Mouse (Mus musculus) neural tube, embryonic 14.5 days (tissue): ENCODE measurements at regions not wholly inside any gene's neighbourhood (a gene's known extent, or its start where the extent isn't known, plus 50 kb on each side); places are given as distances from the start of the nearest gene placed in this dataset.

Experiments
- ATAC-seq: fragments of 200-750 bp; cut with Nextera tagmentation; 2 replicates; pipeline ENCODE4 v1.8.0; 2017; ENCODE audit warnings: low read depth, mild to moderate bottlenecking, moderate TSS enrichment, moderate library complexity
- H3K27ac ChIP-seq: fragments of 300-500 bp; sonication (generic); 2 replicates; pipeline ENCODE4 v1.5.1; 2014; ENCODE audit warnings: low read depth, mild to moderate bottlenecking, control low read depth, low read length, moderate library complexity, mixed read lengths
- H3K27me3 ChIP-seq: fragments of 300-500 bp; sonication (generic); 2 replicates; pipeline ENCODE4 v1.6.1; 2014; ENCODE audit warnings: low read length; ENCODE audit not compliant: control insufficient read depth, insufficient read depth
- H3K36me3 ChIP-seq: fragments of 300-500 bp; sonication (generic); 2 replicates; pipeline ENCODE4 v1.6.1; 2014; ENCODE audit warnings: low read length, mixed read lengths; ENCODE audit not compliant: control insufficient read depth, insufficient read depth
- H3K4me1 ChIP-seq: fragments of 300-500 bp; sonication (generic); 2 replicates; pipeline ENCODE4 v1.6.1; 2014; ENCODE audit warnings: low read length; ENCODE audit not compliant: control insufficient read depth, insufficient read depth
- H3K4me2 ChIP-seq: fragments of 300-500 bp; sonication (generic); 2 replicates; pipeline ENCODE4 v1.6.1; 2014; ENCODE audit warnings: mild to moderate bottlenecking, low read depth, low read length, control low read depth
- H3K4me3 ChIP-seq: fragments of 300-500 bp; sonication (generic); 2 replicates; pipeline ENCODE4 v1.5.1; 2014; ENCODE audit warnings: low read depth, low read length, control low read depth, mixed read lengths
- H3K9ac ChIP-seq: fragments of 300-500 bp; sonication (generic); replicated peaks from 2 replicates; pipeline ENCODE4 v1.6.1; 2014; ENCODE audit warnings: low read depth, mild to moderate bottlenecking, control low read depth, low read length, mixed read lengths
- H3K9me3 ChIP-seq: fragments of 300-500 bp; sonication (generic); 2 replicates; pipeline ENCODE4 v1.6.1; 2016; ENCODE audit warnings: low read length; ENCODE audit not compliant: control insufficient read depth
- WGBS: fragments of 180-500 bp; shearing (Covaris S2); extraction: QIAGEN DNeasy Blood & Tissue Kit; methylation state at CpG from one replicate; pipeline ENCODE4 v1.1.7; 2014; 5-methylcytosine and 5-hydroxymethylcytosine counted together

DNA sequence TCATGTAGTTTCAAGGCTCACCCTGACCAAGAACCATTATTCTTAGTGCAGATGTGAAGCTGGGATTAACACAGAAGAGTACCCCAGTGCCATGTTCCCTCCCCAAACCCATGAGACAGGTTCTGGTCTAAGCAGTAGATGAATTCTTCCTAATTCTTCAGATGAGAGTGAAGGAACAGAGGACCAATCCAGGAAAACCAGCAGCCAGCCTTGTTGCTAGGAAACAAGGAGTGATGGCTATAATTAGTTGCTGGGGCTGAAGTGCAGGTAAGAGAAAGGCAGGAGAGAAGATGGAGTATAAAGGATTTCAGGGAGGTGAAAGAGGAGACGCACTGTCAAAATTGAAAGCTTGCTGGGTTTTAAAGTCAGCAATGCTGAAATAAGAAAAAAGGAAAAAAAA lies 128.4 kb upstream of the Map1b start:
- Histone ChIP-seq H3K27me3 (no peaks in the 10 kb centered on the region), H3K4me3 (no peak overlapping the region), H3K9ac (no peak overlapping the region), H3K36me3 (no peaks in the 10 kb centered on the region), H3K9me3 (no peaks in the 10 kb centered on the region), H3K4me1 (peaks cover 7% of the 10 kb centered on the region; the same call in 1 of the 2 replicates), H3K4me2 (no peak overlapping the region), H3K27ac (no peak overlapping the region)
- no peak for ATAC-seq
- 81% methylated on average over 1 of the region's 1 CpGs for WGBS

DNA sequence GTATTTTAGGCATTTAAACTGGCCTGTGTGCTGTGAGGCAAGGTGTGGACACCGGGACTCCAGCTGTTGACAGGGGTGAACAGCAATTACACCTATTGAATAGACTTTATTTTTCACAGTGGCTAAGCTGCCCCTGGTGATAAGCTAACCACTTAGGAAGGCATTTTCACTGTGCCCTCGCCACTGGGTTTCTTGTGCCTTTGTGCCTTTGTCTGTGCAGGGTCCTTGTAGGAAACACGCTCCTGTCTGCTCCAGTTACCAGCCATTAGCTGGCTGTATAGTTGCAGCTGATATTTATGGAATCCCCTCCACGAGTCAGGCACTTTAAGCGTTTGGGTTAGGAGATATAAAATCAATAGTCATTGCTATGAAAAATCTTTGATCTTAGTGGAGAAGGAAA lies 126.5 kb upstream of the Map1b start:
- no peak overlapping the region for H3K27ac ChIP-seq
- no peaks in the 10 kb centered on the region for H3K9me3 ChIP-seq
- no peak for ATAC-seq
- WGBS: 41% methylated on average over 5 of the region's 5 CpGs
- H3K4me1 ChIP-seq: peaks cover 7% of the 10 kb centered on the region; the same call in 1 of the 2 replicates
- no peaks in the 10 kb centered on the region for H3K27me3 ChIP-seq
- no peak overlapping the region for H3K4me2 ChIP-seq
- no peak overlapping the region for H3K9ac ChIP-seq
- H3K4me3 ChIP-seq: no peak overlapping the region
- no peaks in the 10 kb centered on the region for H3K36me3 ChIP-seq

DNA sequence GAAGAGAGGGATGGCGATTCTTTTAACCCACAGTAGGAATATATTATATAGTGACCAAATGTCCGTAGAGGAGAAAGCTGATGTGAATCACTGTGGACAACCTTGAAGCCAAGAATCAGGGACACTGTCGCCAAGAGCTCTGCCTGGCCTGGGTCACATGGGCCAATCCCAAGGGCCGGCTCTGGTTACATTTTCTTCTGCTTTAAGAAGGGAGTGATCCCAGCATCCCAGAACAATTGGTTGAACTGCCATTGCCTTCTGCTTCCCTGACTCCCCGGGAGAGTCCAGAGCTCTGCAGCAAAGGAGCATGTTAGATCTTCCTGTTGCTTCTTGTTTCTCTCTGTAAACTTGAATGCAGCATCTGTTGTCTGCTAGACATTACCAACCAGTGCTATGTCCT lies 126.0 kb upstream of the Map1b start:
- no peak for ATAC-seq
- Histone ChIP-seq H3K4me1 (peaks cover 7% of the 10 kb centered on the region; the same call in 1 of the 2 replicates), H3K9ac (no peak overlapping the region), H3K27me3 (no peaks in the 10 kb centered on the region), H3K9me3 (no peaks in the 10 kb centered on the region), H3K4me2 (no peak overlapping the region), H3K27ac (0 out of 2 replicates have a peak overlapping the region, but pooled peaks have one; percentile 22), H3K36me3 (no peaks in the 10 kb centered on the region), H3K4me3 (no peak overlapping the region)
- WGBS: 60% methylated on average over 5 of the region's 5 CpGs

GRCm38 (mm10) chr13:99641386-99642165 lies 125.2 kb upstream of the Map1b start:
- H3K4me3 ChIP-seq: no peak overlapping the region
- no peaks in the 10 kb centered on the region for H3K9me3 ChIP-seq
- ATAC-seq: 0 out of 2 replicates have a peak, but pooled peaks have one; percentile 57
- H3K4me1 ChIP-seq: peaks cover 7% of the 10 kb centered on the region; the same call in 1 of the 2 replicates
- WGBS: 79% methylated on average over 22 of the region's 22 CpGs
- H3K36me3 ChIP-seq: no peaks in the 10 kb centered on the region
- no peak overlapping the region for H3K27ac ChIP-seq
- H3K27me3 ChIP-seq: no peaks in the 10 kb centered on the region
- H3K9ac ChIP-seq: no peak overlapping the region
- no peak overlapping the region for H3K4me2 ChIP-seq

- H3K36me3 ChIP-seq: no peaks in the 10 kb centered on the region
- no peak overlapping the region for H3K27ac ChIP-seq
- no peaks in the 10 kb centered on the region for H3K4me1 ChIP-seq
- H3K4me3 ChIP-seq: no peak overlapping the region
- ATAC-seq: peak; percentile 56; the same call in 1 of the 2 replicates
- WGBS: 72% methylated on average over 5 of the region's 5 CpGs
- H3K9ac ChIP-seq: no peak overlapping the region
- H3K4me2 ChIP-seq: no peak overlapping the region
- no peaks in the 10 kb centered on the region for H3K27me3 ChIP-seq
- no peaks in the 10 kb centered on the region for H3K9me3 ChIP-seq
These were observed 116.4 kb upstream of the Map1b start for GRCm38 (mm10) chr13:99632706-99633105.

GRCm38 (mm10) chr13:99630800-99631199 lies 114.5 kb upstream of the Map1b start:
- no peaks in the 10 kb centered on the region for H3K4me1 ChIP-seq
- no peak overlapping the region for H3K27ac ChIP-seq
- no peak overlapping the region for H3K9ac ChIP-seq
- no peaks in the 10 kb centered on the region for H3K36me3 ChIP-seq
- no peaks in the 10 kb centered on the region for H3K27me3 ChIP-seq
- no peak overlapping the region for H3K4me2 ChIP-seq
- no peaks in the 10 kb centered on the region for H3K9me3 ChIP-seq
- whole genome bisulfite sequencing: 88% methylated on average over 3 of the region's 3 CpGs
- no peak overlapping the region for H3K4me3 ChIP-seq
- ATAC-seq: no peak

DNA sequence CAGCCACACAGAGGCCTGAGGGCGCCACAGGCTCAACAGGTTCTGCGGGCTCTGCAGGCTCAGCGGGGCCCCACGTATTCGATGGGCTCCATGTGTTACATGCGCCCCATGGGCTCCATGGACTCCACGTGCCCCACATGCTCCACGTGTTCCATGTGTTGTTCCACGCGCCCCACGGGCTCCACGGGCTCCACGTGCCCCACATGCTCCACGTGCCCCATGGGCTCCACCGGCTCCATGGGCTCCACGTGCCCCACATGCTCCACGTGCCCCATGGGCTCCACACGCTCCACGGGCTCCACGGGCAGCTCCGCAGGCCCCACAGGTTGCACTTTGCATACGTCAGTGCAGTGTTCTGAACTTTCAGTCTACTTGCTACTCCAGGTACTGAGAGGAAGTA lies 114.0 kb upstream of the Map1b start:
- Histone ChIP-seq H3K9me3 (no peaks in the 10 kb centered on the region), H3K4me2 (no peak overlapping the region), H3K27ac (no peak overlapping the region), H3K27me3 (no peaks in the 10 kb centered on the region), H3K9ac (no peak overlapping the region), H3K36me3 (no peaks in the 10 kb centered on the region), H3K4me3 (no peak overlapping the region), H3K4me1 (no peaks in the 10 kb centered on the region)
- ATAC-seq: no peak
- WGBS: 94% methylated on average over 22 of the region's 22 CpGs

GRCm38 (mm10) chr13:99625196-99625595 lies 108.9 kb upstream of the Map1b start:
- Histone ChIP-seq H3K4me2 (no peak overlapping the region), H3K27me3 (no peaks in the 10 kb centered on the region), H3K9ac (no peak overlapping the region), H3K4me3 (no peak overlapping the region), H3K9me3 (no peaks in the 10 kb centered on the region), H3K4me1 (no peaks in the 10 kb centered on the region), H3K27ac (no peak overlapping the region), H3K36me3 (no peaks in the 10 kb centered on the region)
- ATAC-seq: no peak
- 60% methylated on average over 4 of the region's 4 CpGs for WGBS

GRCm38 (mm10) chr13:99618332-99618731 lies 102.0 kb upstream of the Map1b start:
- Histone ChIP-seq H3K27ac (no peak overlapping the region), H3K9me3 (no peaks in the 10 kb centered on the region), H3K9ac (no peak overlapping the region), H3K36me3 (no peaks in the 10 kb centered on the region), H3K27me3 (no peaks in the 10 kb centered on the region), H3K4me3 (no peak overlapping the region), H3K4me2 (no peak overlapping the region), H3K4me1 (0 out of 2 replicates have a peak, but pooled peaks cover 3% of the 10 kb centered on the region)
- no peak for ATAC-seq
- 61% methylated on average over 9 of the region's 9 CpGs for WGBS
